Mouse (Mus musculus): ENCODE measurements around the gene Rab3il1. TPM values are rescaled to one million over a fixed set of nuclear protein-coding genes. Genes with fewer than 3 reads are reported as not detected.

The Rab3il1 gene
- polyA plus RNA-seq, 1 experiment from 2014 or later = 74.9 TPM

DNA sequence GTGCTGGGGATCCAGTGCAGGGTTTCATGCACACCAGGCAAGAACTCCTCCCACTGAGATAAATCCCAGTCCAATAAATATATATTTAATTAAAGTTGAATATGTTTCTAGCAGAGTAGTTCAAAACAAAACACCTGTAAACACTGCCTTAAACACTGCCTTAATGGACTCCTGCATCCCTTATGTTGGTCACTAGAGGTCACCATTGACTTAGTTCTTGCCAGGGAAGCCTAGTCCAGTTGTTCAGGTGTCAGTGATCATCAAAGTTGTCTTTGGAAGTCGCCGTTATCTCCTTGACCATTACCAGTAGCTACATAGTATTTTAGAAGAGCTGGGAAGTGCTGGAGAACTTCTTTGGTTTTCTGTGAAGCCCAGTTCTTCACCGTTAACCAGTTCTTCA, 1.1 kb upstream of the Rab3il1 start:
- H3K4me3 ChIP-seq (ENCODE audit: low read depth, low read length) = no peak overlapping the region
- H3K27me3 ChIP-seq (ENCODE audit: insufficient read depth, low read length) = no peaks in the 10 kb centered on the region
- H3K27ac ChIP-seq (ENCODE audit: low read depth) = no peak overlapping the region
- H3K4me1 ChIP-seq (ENCODE audit: insufficient read depth) = no peaks in the 10 kb centered on the region
- no peak for TF ChIP-seq EP300 (IDR thresholded peaks at IDR 0.05; ENCODE audit: low read depth)
- peak; percentile 95 for TF ChIP-seq CTCF (IDR thresholded peaks at IDR 0.05; ENCODE audit: low read depth)
- WGBS (ENCODE audit: insufficient replicate concordance) = 26% methylated on average over 3 of the region's 3 CpGs
- DNase-seq (no peak), ATAC-seq (peak; percentile 73)
- no peaks in the 10 kb centered on the region for H3K36me3 ChIP-seq (replicated peaks; ENCODE audit: insufficient read depth, low read length)
- H3K4me2 ChIP-seq (ENCODE audit: low read depth, low read length) = no peak overlapping the region
- 0 out of 2 replicates have a peak, but pooled peaks cover 3% of the 10 kb centered on the region for H3K9me3 ChIP-seq (ENCODE audit: low read length)
- no peak overlapping the region for H3K9ac ChIP-seq (replicated peaks)

- DNase-seq = no peak
- no peak overlapping the region for H3K27ac ChIP-seq (ENCODE audit: low read depth)
- H3K9me3 ChIP-seq (ENCODE audit: low read length) = 0 out of 2 replicates have a peak, but pooled peaks cover 3% of the 10 kb centered on the region
- H3K4me1 ChIP-seq (ENCODE audit: insufficient read depth) = no peaks in the 10 kb centered on the region
- H3K4me2 ChIP-seq (ENCODE audit: low read depth, low read length) = no peak overlapping the region
- no peaks in the 10 kb centered on the region for H3K36me3 ChIP-seq (replicated peaks; ENCODE audit: insufficient read depth, low read length)
- H3K9ac ChIP-seq (replicated peaks) = no peak overlapping the region
- TF ChIP-seq CTCF (IDR thresholded peaks at IDR 0.05; ENCODE audit: low read depth) = no peak
- no peak for TF ChIP-seq EP300 (IDR thresholded peaks at IDR 0.05; ENCODE audit: low read depth)
- 88% methylated on average over 1 of the region's 1 CpGs for WGBS (ENCODE audit: insufficient replicate concordance)
- ATAC-seq = no peak
- H3K27me3 ChIP-seq (ENCODE audit: insufficient read depth, low read length) = no peaks in the 10 kb centered on the region
- no peak overlapping the region for H3K4me3 ChIP-seq (ENCODE audit: low read depth, low read length)
Observed at GRCm38 (mm10) chr19:10003696-10004095, 2.2 kb downstream of the Rab3il1 start.

DNA sequence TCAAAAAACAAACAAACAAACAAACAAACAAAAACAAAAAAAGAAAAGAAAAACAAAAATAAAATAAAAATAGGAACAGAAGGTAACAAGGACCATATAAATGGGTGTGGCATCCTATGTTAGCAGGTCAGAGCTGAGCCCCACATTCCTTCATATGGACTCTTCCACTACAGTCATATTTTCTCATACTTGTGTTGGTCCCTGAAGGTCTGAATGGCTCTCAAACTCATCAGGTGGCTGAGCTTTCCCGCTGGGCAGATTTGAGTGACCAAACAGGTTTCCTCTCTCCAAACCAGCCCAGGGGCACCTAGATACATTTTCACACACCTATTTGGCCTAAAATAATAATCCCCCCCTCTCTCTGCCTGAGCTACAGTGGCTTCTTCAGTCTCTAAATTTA, 9.9 kb downstream of the Rab3il1 start:
- WGBS (ENCODE audit: insufficient replicate concordance) = 67% methylated on average over 1 of the region's 1 CpGs
- Histone ChIP-seq H3K4me3 (ENCODE audit: low read depth, low read length) (no peak overlapping the region), H3K4me2 (ENCODE audit: low read depth, low read length) (no peak overlapping the region), H3K9me3 (ENCODE audit: low read length) (no peaks in the 10 kb centered on the region), H3K27ac (ENCODE audit: low read depth) (no peak overlapping the region), H3K27me3 (ENCODE audit: insufficient read depth, low read length) (no peaks in the 10 kb centered on the region), H3K36me3 (replicated peaks; ENCODE audit: insufficient read depth, low read length) (no peaks in the 10 kb centered on the region), H3K9ac (replicated peaks) (no peak overlapping the region), H3K4me1 (ENCODE audit: insufficient read depth) (peaks cover 19% of the 10 kb centered on the region)
- no peak for ATAC-seq
- DNase-seq = no peak
- no peak for TF ChIP-seq EP300 (IDR thresholded peaks at IDR 0.05; ENCODE audit: low read depth)
- TF ChIP-seq CTCF (IDR thresholded peaks at IDR 0.05; ENCODE audit: low read depth) = no peak

- no peak overlapping the region for H3K4me3 ChIP-seq (ENCODE audit: low read depth, low read length)
- no peaks in the 10 kb centered on the region for H3K36me3 ChIP-seq (replicated peaks; ENCODE audit: insufficient read depth, low read length)
- H3K4me2 ChIP-seq (ENCODE audit: low read depth, low read length) = 0 out of 2 replicates have a peak overlapping the region, but pooled peaks have one; percentile 94
- no peaks in the 10 kb centered on the region for H3K27me3 ChIP-seq (ENCODE audit: insufficient read depth, low read length)
- peak overlapping the region; percentile 82 for H3K27ac ChIP-seq (ENCODE audit: low read depth)
- no peak overlapping the region; the same call in 1 of the 2 replicates for H3K9ac ChIP-seq (replicated peaks)
- DNase-seq (no peak), ATAC-seq (no peak)
- peaks cover 26% of the 10 kb centered on the region for H3K4me1 ChIP-seq (ENCODE audit: insufficient read depth)
- no peaks in the 10 kb centered on the region for H3K9me3 ChIP-seq (ENCODE audit: low read length)
- WGBS (ENCODE audit: insufficient replicate concordance) = 60% methylated on average over 6 of the region's 6 CpGs
- no peak for TF ChIP-seq EP300 (IDR thresholded peaks at IDR 0.05; ENCODE audit: low read depth)
- no peak for TF ChIP-seq CTCF (IDR thresholded peaks at IDR 0.05; ENCODE audit: low read depth)
Observed at GRCm38 (mm10) chr19:10012827-10013278, 11.4 kb downstream of the Rab3il1 start.

GRCm38 (mm10) chr19:10013348-10013747, 11.9 kb downstream of the Rab3il1 start:
- TF ChIP-seq CTCF (IDR thresholded peaks at IDR 0.05; ENCODE audit: low read depth) (no peak), EP300 (IDR thresholded peaks at IDR 0.05; ENCODE audit: low read depth) (no peak)
- Histone ChIP-seq H3K4me3 (ENCODE audit: low read depth, low read length) (0 out of 2 replicates have a peak overlapping the region, but pooled peaks have one; percentile 66), H3K36me3 (replicated peaks; ENCODE audit: insufficient read depth, low read length) (0 out of 2 replicates have a peak, but pooled peaks cover 2% of the 10 kb centered on the region), H3K9me3 (ENCODE audit: low read length) (no peaks in the 10 kb centered on the region), H3K27me3 (ENCODE audit: insufficient read depth, low read length) (no peaks in the 10 kb centered on the region), H3K9ac (replicated peaks) (peak overlapping the region; percentile 71; the same call in 1 of the 2 replicates), H3K4me1 (ENCODE audit: insufficient read depth) (peaks cover 29% of the 10 kb centered on the region), H3K4me2 (ENCODE audit: low read depth, low read length) (peak overlapping the region; percentile 94), H3K27ac (ENCODE audit: low read depth) (peak overlapping the region; percentile 82)
- peak; percentile 15 for DNase-seq
- no peak for ATAC-seq
- 63% methylated on average over 3 of the region's 3 CpGs for WGBS (ENCODE audit: insufficient replicate concordance)

DNA sequence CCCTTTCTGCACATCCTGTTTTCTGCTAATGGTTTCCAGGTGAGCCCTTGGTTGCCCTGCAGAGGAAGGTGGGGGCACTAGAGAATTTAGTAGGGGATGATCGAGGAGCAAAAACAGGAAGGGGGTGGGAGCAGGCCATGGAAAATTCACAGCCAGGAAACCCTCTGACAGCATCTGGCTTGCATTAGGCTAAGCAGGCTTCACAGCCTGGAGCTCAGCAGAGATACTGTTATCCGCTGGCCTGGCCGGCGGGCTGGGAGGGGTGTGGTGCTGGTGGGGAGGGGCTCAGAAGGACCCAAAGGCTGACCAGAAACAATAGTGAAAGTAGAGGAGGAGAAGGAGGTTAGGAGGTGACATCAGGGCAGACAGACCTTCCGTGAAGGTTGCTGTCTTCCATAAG, 12.4 kb downstream of the Rab3il1 start:
- 33% methylated on average over 5 of the region's 5 CpGs for WGBS (ENCODE audit: insufficient replicate concordance)
- no peaks in the 10 kb centered on the region for H3K9me3 ChIP-seq (ENCODE audit: low read length)
- ATAC-seq = no peak
- H3K36me3 ChIP-seq (replicated peaks; ENCODE audit: insufficient read depth, low read length) = 0 out of 2 replicates have a peak, but pooled peaks cover 5% of the 10 kb centered on the region
- H3K4me3 ChIP-seq (ENCODE audit: low read depth, low read length) = peak overlapping the region; percentile 66; the same call in 1 of the 2 replicates
- DNase-seq = peak; percentile 49
- peak overlapping the region; percentile 71 for H3K9ac ChIP-seq (replicated peaks)
- TF ChIP-seq CTCF (IDR thresholded peaks at IDR 0.05; ENCODE audit: low read depth) = no peak
- no peak for TF ChIP-seq EP300 (IDR thresholded peaks at IDR 0.05; ENCODE audit: low read depth)
- H3K4me2 ChIP-seq (ENCODE audit: low read depth, low read length) = peak overlapping the region; percentile 94
- peaks cover 35% of the 10 kb centered on the region for H3K4me1 ChIP-seq (ENCODE audit: insufficient read depth)
- no peaks in the 10 kb centered on the region for H3K27me3 ChIP-seq (ENCODE audit: insufficient read depth, low read length)
- peak overlapping the region; percentile 82 for H3K27ac ChIP-seq (ENCODE audit: low read depth)

All from liver, postnatal 0 days (tissue).